Mouse (Mus musculus) megakaryocyte, embryonic 14.5 days (primary cell): Measurements from ENCODE around the gene Runx3.

ENCODE experiments used
- FLI1 ChIP-seq: IDR thresholded peaks from 2 replicates; pipeline ENCODE4 v1.6.1; 2012; ENCODE audit warnings: low read length, inconsistent platforms, mixed read lengths
- GATA1 ChIP-seq: IDR thresholded peaks from 3 replicates; pipeline ENCODE4 v1.6.1; 2012; ENCODE audit warnings: mixed read lengths, low read length, inconsistent platforms, borderline replicate concordance

DNA sequence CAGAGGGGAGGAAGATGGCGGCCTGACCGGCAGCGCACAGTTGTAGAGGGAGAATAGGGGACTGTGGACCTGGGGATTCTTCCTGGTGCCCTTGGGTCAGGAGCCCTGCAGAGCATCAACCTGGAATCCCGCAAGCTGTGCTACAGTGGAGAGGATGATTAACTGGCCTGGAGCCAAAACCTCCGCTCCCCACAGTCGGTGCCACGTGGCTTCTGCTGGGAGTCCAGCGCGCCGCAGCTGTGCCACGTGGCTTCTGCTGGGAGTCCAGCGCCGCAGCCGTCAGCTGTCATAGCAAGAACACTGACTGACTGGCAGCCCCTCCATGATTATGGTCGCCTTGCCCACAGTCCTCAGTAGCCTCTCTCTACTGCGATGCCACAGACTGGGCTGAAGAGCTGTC, 81.3 kb downstream of the Runx3 start:
- TF ChIP-seq GATA1 (no peak), FLI1 (no peak)
